Mouse (Mus musculus) bone marrow macrophage, adult 2 months (primary cell): ENCODE measurements around the gene Spata2.

Experiments
- CTCF ChIP-seq: IDR thresholded peaks from 2 replicates; pipeline ENCODE4 v1.5.1; 2012; ENCODE audit warnings: low read depth, mild to moderate bottlenecking, low read length, moderate library complexity
- POLR2A ChIP-seq: IDR thresholded peaks from 2 replicates; pipeline ENCODE4 v1.6.1; 2012; ENCODE audit warnings: mild to moderate bottlenecking, low read depth, low read length, borderline replicate concordance

DNA sequence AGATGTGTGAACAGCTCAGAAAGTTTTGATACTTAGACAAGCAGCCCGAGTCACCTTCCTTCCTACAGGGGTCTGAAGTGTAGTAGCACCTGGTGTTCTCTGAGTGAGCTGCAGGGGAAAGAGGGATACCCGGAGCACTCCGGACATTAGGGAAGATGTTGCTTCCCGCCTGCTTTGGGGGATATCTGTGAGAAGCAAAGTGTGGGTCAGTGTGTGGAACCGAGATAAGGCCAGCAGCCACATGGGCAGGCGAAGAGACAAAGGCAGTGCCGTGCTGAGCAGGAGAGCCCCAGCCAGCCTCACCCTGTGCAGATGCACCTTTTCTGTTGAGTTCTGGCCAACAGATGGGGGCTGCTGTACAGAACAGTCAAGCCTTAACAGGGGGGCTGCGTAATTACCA lies 45.1 kb downstream of the Spata2 start:
- TF ChIP-seq POLR2A: no peak
- no peak for TF ChIP-seq CTCF
